Mouse (Mus musculus) embryonic fibroblast, embryonic 13.5 days (primary cell): ENCODE measurements around the gene Gm8206.
"Not testable (repeated sequence)": the region's sequence is repeated elsewhere in the genome, so short reads cannot be mapped to it uniquely, and the experiment has no call there.

Source experiments
- CTCF ChIP-seq: IDR thresholded peaks from 2 replicates; pipeline ENCODE4 v1.5.1; 2011; ENCODE audit warnings: mild to moderate bottlenecking, control low read depth, low read length, moderate library complexity, borderline replicate concordance; ENCODE audit not compliant: insufficient read depth
- POLR2A ChIP-seq: IDR thresholded peaks from 2 replicates; pipeline ENCODE4 v1.6.1; 2011; ENCODE audit warnings: low read depth, mild to moderate bottlenecking, control low read depth, low read length, moderate library complexity

DNA sequence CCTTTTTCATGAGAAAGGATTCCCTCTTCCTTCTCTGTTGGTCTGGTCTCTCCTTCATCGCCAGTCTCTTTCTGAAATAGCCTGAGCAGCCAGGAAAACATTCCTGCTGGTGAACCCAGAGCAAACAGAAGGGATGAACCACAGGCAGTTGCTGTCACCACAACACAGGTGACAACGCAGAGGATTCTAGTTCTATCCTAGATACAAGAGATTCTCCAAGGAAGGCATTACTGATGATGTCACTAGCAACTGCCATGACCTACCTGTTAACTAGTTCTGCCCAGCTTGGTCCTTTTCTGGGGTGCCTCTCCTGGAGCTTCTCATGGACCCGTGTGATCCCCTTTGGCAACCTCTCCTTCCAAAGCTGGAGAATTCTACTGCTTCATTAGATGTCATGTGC, at the start of gene Gm8206:
- TF ChIP-seq CTCF, POLR2A: not testable (repeated sequence)
